Mouse (Mus musculus) thymus, adult 2 months (tissue): ENCODE measurements around the gene Arhgef6. TPM values are rescaled to one million over a fixed set of nuclear protein-coding genes. Genes with fewer than 3 reads are reported as not detected.
A peak's percentile ranks its signal among the peaks of the same experiment; 100 is the strongest.

Experiments
- DNase-seq: peaks from one replicate; pipeline ENCODE4 v3.0.0; 2021
- H3K27ac ChIP-seq: fragments of 200-500 bp; 2 replicates; pipeline ENCODE4 v1.5.1; 2012; ENCODE audit warnings: low read length, control low read depth; ENCODE audit not compliant: control insufficient read depth, insufficient read depth
- H3K27me3 ChIP-seq: fragments of 200-500 bp; 2 replicates; pipeline ENCODE4 v1.6.1; 2012; ENCODE audit warnings: mild to moderate bottlenecking, low read length, moderate library complexity, mixed read lengths; ENCODE audit not compliant: control insufficient read depth, insufficient read depth
- H3K36me3 ChIP-seq: fragments of 200-500 bp; 2 replicates; pipeline ENCODE4 v1.6.1; 2012; ENCODE audit warnings: mild to moderate bottlenecking, low read length, moderate library complexity; ENCODE audit not compliant: control insufficient read depth, insufficient read depth
- H3K4me1 ChIP-seq: fragments of 200-500 bp; replicated peaks from 2 replicates; pipeline ENCODE4 v1.6.1; 2012; ENCODE audit warnings: low read length; ENCODE audit not compliant: control insufficient read depth, insufficient read depth
- H3K4me3 ChIP-seq: fragments of 200-500 bp; 2 replicates; pipeline ENCODE4 v1.5.1; 2012; ENCODE audit warnings: mild to moderate bottlenecking, low read length, control low read depth, moderate library complexity; ENCODE audit not compliant: control insufficient read depth, insufficient read depth
- CTCF ChIP-seq: fragments of 200-500 bp; IDR thresholded peaks from 2 replicates; pipeline ENCODE4 v1.5.1; 2012; ENCODE audit warnings: mild to moderate bottlenecking, control low read depth, low read length, moderate library complexity, borderline replicate concordance; ENCODE audit not compliant: control insufficient read depth, poor library complexity, insufficient read depth; ENCODE audit errors: extremely low read depth
- POLR2A ChIP-seq: fragments of 200-500 bp; IDR thresholded peaks from 2 replicates; pipeline ENCODE4 v1.6.1; 2012; ENCODE audit warnings: mild to moderate bottlenecking, low read length, control low read depth, moderate library complexity; ENCODE audit not compliant: control insufficient read depth, poor library complexity, insufficient read depth; ENCODE audit errors: extremely low read depth
- WGBS: fragments of 180-500 bp; shearing (Covaris S2); methylation state at CpG from one replicate; pipeline ENCODE4 v1.1.7; 2018; 5-methylcytosine and 5-hydroxymethylcytosine counted together
- polyA plus RNA-seq: library from polyadenylated mRNA; depleted of rRNA; stranded (reverse); fragments of >200 nt; gene quantifications from 2 replicates; pipeline ENCODE4 v1.2.3, GENCODE M21; 2012

Gene Arhgef6
- polyA plus RNA-seq, 1 experiment: 78.3 TPM

- H3K4me1 ChIP-seq: peaks cover 2% of the 10 kb centered on the region
- WGBS: 88% methylated on average over 3 of the region's 3 CpGs
- no peak for TF ChIP-seq CTCF
- DNase-seq: no peak
- no peaks in the 10 kb centered on the region for H3K36me3 ChIP-seq
- no peaks in the 10 kb centered on the region for H3K27me3 ChIP-seq
- H3K27ac ChIP-seq: no peak overlapping the region; the same call in 1 of the 2 replicates
- H3K4me3 ChIP-seq: no peak overlapping the region
These were observed 125.7 kb downstream of the Arhgef6 start for GRCm38 (mm10) chrX:57212862-57213261.

GRCm38 (mm10) chrX:57211876-57212275, 126.7 kb downstream of the Arhgef6 start, which contains the start of gene Cd40lg:
Gene Cd40lg (plus strand): TSS chrX:57212143.
- Histone ChIP-seq H3K4me3 (no peak within 1 kb of the TSS), H3K36me3 (no peaks in the 10 kb centered on the region), H3K27me3 (no peaks in the 10 kb centered on the region), H3K27ac (no peak within 1 kb of the TSS; the same call in 1 of the 2 replicates), H3K4me1 (peaks cover 2% of the 10 kb centered on the region)
- no peak for DNase-seq
- no peak for TF ChIP-seq POLR2A
- TF ChIP-seq CTCF: no peak
- WGBS: 86% methylated on average over 9 of the region's 9 CpGs

GRCm38 (mm10) chrX:57210591-57210990, 127.9 kb downstream of the Arhgef6 start:
- WGBS: 19% methylated on average over 1 of the region's 1 CpGs
- peak; percentile 13 for DNase-seq

GRCm38 (mm10) chrX:57200397-57200796, 138.1 kb downstream of the Arhgef6 start:
- no peaks in the 10 kb centered on the region for H3K27me3 ChIP-seq
- no peak for DNase-seq
- 53% methylated on average over 2 of the region's 2 CpGs for WGBS
- TF ChIP-seq CTCF (no peak), POLR2A (no peak)
- H3K4me3 ChIP-seq: no peak overlapping the region
- H3K4me1 ChIP-seq: peaks cover 4% of the 10 kb centered on the region
- H3K36me3 ChIP-seq: no peaks in the 10 kb centered on the region
- no peak overlapping the region; the same call in 1 of the 2 replicates for H3K27ac ChIP-seq

More at GRCm38 (mm10) chrX:57210591-57210990, 127.9 kb downstream of the Arhgef6 start:
- no peaks in the 10 kb centered on the region for H3K36me3 ChIP-seq
- TF ChIP-seq CTCF (no peak), POLR2A (no peak)
- peaks cover 2% of the 10 kb centered on the region for H3K4me1 ChIP-seq
- H3K27me3 ChIP-seq: no peaks in the 10 kb centered on the region
- H3K4me3 ChIP-seq: no peak overlapping the region
- no peak overlapping the region for H3K27ac ChIP-seq

- no peaks in the 10 kb centered on the region for H3K27me3 ChIP-seq
- TF ChIP-seq POLR2A (no peak), CTCF (no peak)
- H3K27ac ChIP-seq: no peak overlapping the region
- H3K4me3 ChIP-seq: no peak overlapping the region
- no peak for DNase-seq
- peaks cover 7% of the 10 kb centered on the region for H3K4me1 ChIP-seq
- 89% methylated on average over 2 of the region's 2 CpGs for WGBS
- H3K36me3 ChIP-seq: no peaks in the 10 kb centered on the region
These were observed 140.5 kb downstream of the Arhgef6 start for GRCm38 (mm10) chrX:57198036-57198435.

- Histone ChIP-seq H3K27me3 (no peaks in the 10 kb centered on the region), H3K4me1 (peaks cover 7% of the 10 kb centered on the region), H3K27ac (peak overlapping the region; percentile 94; the same call in 1 of the 2 replicates), H3K4me3 (no peak overlapping the region), H3K36me3 (no peaks in the 10 kb centered on the region)
- 7% methylated on average over 9 of the region's 9 CpGs for WGBS
- DNase-seq: peak; percentile 41
- TF ChIP-seq POLR2A: no peak
- no peak for TF ChIP-seq CTCF
These were observed 142.2 kb downstream of the Arhgef6 start for GRCm38 (mm10) chrX:57196319-57196718.

GRCm38 (mm10) chrX:57189335-57189734, 149.2 kb downstream of the Arhgef6 start:
- no peaks in the 10 kb centered on the region for H3K36me3 ChIP-seq
- H3K27me3 ChIP-seq: no peaks in the 10 kb centered on the region
- no peak overlapping the region for H3K4me3 ChIP-seq
- peak overlapping the region; percentile 81 for H3K27ac ChIP-seq
- peaks cover 17% of the 10 kb centered on the region for H3K4me1 ChIP-seq
- no peak for TF ChIP-seq CTCF
- TF ChIP-seq POLR2A: no peak
- peak; percentile 44 for DNase-seq
- WGBS: 4% methylated on average over 5 of the region's 5 CpGs
